Mouse (Mus musculus): ENCODE measurements at regions not wholly inside any gene's neighbourhood (a gene's known extent, or its start where the extent isn't known, plus 50 kb on each side); places are given as distances from the start of the nearest gene placed in this dataset.

GRCm38 (mm10) chr16:78247189-78247588 is 54.1 kb upstream of the Cxadr start:
- DNase-seq (ENCODE audit: low spot score in 2 of 2) = no peak

GRCm38 (mm10) chr16:78242678-78243077 is 58.6 kb upstream of the Cxadr start:
- no peak for DNase-seq (ENCODE audit: low spot score in 2 of 2)

- no peak for DNase-seq (ENCODE audit: low spot score in 2 of 2)
These were observed 61.1 kb upstream of the Cxadr start for GRCm38 (mm10) chr16:78240152-78240551.

GRCm38 (mm10) chr16:78238052-78238701 is 63.1 kb upstream of the Cxadr start:
- DNase-seq (ENCODE audit: low spot score in 2 of 2) = peak; percentile 27 to 48

- DNase-seq (ENCODE audit: low spot score in 2 of 2) = peak in 1 of 2 experiments; percentile 27
These were observed 63.6 kb upstream of the Cxadr start for GRCm38 (mm10) chr16:78237641-78238051.

- peak; percentile 14 to 20 for DNase-seq (ENCODE audit: low spot score in 2 of 2)
These were observed 64.3 kb upstream of the Cxadr start for GRCm38 (mm10) chr16:78236746-78237640.

- DNase-seq (ENCODE audit: low spot score in 2 of 2) = no peak
These were observed 69.1 kb upstream of the Cxadr start for GRCm38 (mm10) chr16:78232205-78232604.

GRCm38 (mm10) chr16:78229013-78229412 is 72.3 kb upstream of the Cxadr start:
- no peak for DNase-seq (ENCODE audit: low spot score in 2 of 2)

GRCm38 (mm10) chr16:78222377-78222776 is 78.9 kb upstream of the Cxadr start:
- DNase-seq (ENCODE audit: low spot score in 2 of 2) = no peak

- no peak for DNase-seq (ENCODE audit: low spot score in 2 of 2)
These were observed 79.5 kb upstream of the Cxadr start for GRCm38 (mm10) chr16:78221781-78222180.

GRCm38 (mm10) chr16:78217633-78218032 is 83.7 kb upstream of the Cxadr start:
- peak in 1 of 2 experiments; percentile 16 for DNase-seq (ENCODE audit: low spot score in 2 of 2)

- no peak for DNase-seq (ENCODE audit: low spot score in 2 of 2)
These were observed 84.4 kb upstream of the Cxadr start for GRCm38 (mm10) chr16:78216752-78217351.

- no peak for DNase-seq (ENCODE audit: low spot score in 2 of 2)
These were observed 89.6 kb upstream of the Cxadr start for GRCm38 (mm10) chr16:78211687-78212086.

GRCm38 (mm10) chr16:78208321-78208720 is 93.0 kb upstream of the Cxadr start:
- DNase-seq (ENCODE audit: low spot score in 2 of 2) = no peak

- DNase-seq (ENCODE audit: low spot score in 2 of 2) = no peak
These were observed 97.0 kb upstream of the Cxadr start for GRCm38 (mm10) chr16:78204332-78204731.

- DNase-seq (ENCODE audit: low spot score in 2 of 2) = no peak
These were observed 101.1 kb upstream of the Cxadr start for GRCm38 (mm10) chr16:78200044-78200830.

- no peak for DNase-seq (ENCODE audit: low spot score in 2 of 2)
These were observed 102.0 kb upstream of the Cxadr start for GRCm38 (mm10) chr16:78199252-78199651.

GRCm38 (mm10) chr16:78198642-78199121 is 102.6 kb upstream of the Cxadr start:
- peak; percentile 88 for DNase-seq (ENCODE audit: low spot score in 2 of 2)

- peak; percentile 90 to 91 for DNase-seq (ENCODE audit: low spot score in 2 of 2)
These were observed 103.9 kb upstream of the Cxadr start for GRCm38 (mm10) chr16:78197252-78197896.

GRCm38 (mm10) chr16:78170627-78171605 is 130.4 kb upstream of the Cxadr start:
- DNase-seq (ENCODE audit: low spot score in 2 of 2) = no peak

All from right cerebral cortex, adult 2 months (tissue).